Mouse (Mus musculus): Measurements from ENCODE around the gene Cartpt. TPM values are rescaled to one million over a fixed set of nuclear protein-coding genes. Genes with fewer than 3 reads are reported as not detected.

Gene Cartpt
- polyA plus RNA-seq (2015; fragmentation: Nextera tagmentation; extraction: Ambion mirVana) = 0.25 and 1.8 TPM in 2 replicates

GRCm38 (mm10) chr13:99900965-99901364, at the start of gene Cartpt:
Gene Cartpt (minus strand): TSS chr13:99901091.
- Histone ChIP-seq H3K4me2 (peak within 1 kb of the TSS; percentile 33), H3K27me3 (peaks cover 49% of the 10 kb centered on the region), H3K27ac (no peak within 1 kb of the TSS), H3K9ac (no peak within 1 kb of the TSS), H3K36me3 (no peaks in the 10 kb centered on the region), H3K4me3 (0 out of 2 replicates have a peak within 1 kb of the TSS, but pooled peaks have one; percentile 1), H3K9me3 (replicated peaks) (no peaks in the 10 kb centered on the region), H3K4me1 (replicated peaks) (peaks cover 3% of the 10 kb centered on the region)
- 38% methylated on average over 9 of the region's 9 CpGs for WGBS
- ATAC-seq (replicated peaks; ENCODE audit: insufficient number of reproducible peaks, insufficient read depth, low FRiP score, low read depth) = no peak

GRCm38 (mm10) chr13:99947417-99947816, 46.5 kb upstream of the Cartpt start:
- 74% methylated on average over 4 of the region's 4 CpGs for WGBS
- H3K27me3 ChIP-seq = no peaks in the 10 kb centered on the region
- H3K36me3 ChIP-seq = peaks cover 13% of the 10 kb centered on the region
- no peaks in the 10 kb centered on the region for H3K4me1 ChIP-seq (replicated peaks)
- H3K27ac ChIP-seq = no peak overlapping the region
- no peak overlapping the region for H3K4me2 ChIP-seq
- ATAC-seq (replicated peaks; ENCODE audit: insufficient number of reproducible peaks, insufficient read depth, low FRiP score, low read depth) = no peak
- H3K4me3 ChIP-seq = no peak overlapping the region
- no peak overlapping the region for H3K9ac ChIP-seq
- H3K9me3 ChIP-seq (replicated peaks) = no peaks in the 10 kb centered on the region

- no peak overlapping the region for H3K27ac ChIP-seq
- H3K4me2 ChIP-seq = no peak overlapping the region
- H3K9ac ChIP-seq = no peak overlapping the region
- no peak overlapping the region for H3K4me3 ChIP-seq
- ATAC-seq (replicated peaks; ENCODE audit: insufficient number of reproducible peaks, insufficient read depth, low FRiP score, low read depth) = no peak
- H3K36me3 ChIP-seq = peaks cover 6% of the 10 kb centered on the region; the same call in 1 of the 2 replicates
- H3K4me1 ChIP-seq (replicated peaks) = no peaks in the 10 kb centered on the region
- WGBS = 87% methylated on average over 2 of the region's 2 CpGs
- H3K27me3 ChIP-seq = no peaks in the 10 kb centered on the region
- no peaks in the 10 kb centered on the region for H3K9me3 ChIP-seq (replicated peaks)
These were observed 42.6 kb upstream of the Cartpt start for GRCm38 (mm10) chr13:99943525-99943924.

- no peaks in the 10 kb centered on the region for H3K9me3 ChIP-seq (replicated peaks)
These were observed 39.7 kb upstream of the Cartpt start for GRCm38 (mm10) chr13:99940601-99941000.

GRCm38 (mm10) chr13:99939320-99939671, 38.4 kb upstream of the Cartpt start:
- Histone ChIP-seq H3K4me3 (no peak overlapping the region), H3K36me3 (peaks cover 6% of the 10 kb centered on the region; the same call in 1 of the 2 replicates), H3K27ac (no peak overlapping the region), H3K9me3 (replicated peaks) (no peaks in the 10 kb centered on the region), H3K4me1 (replicated peaks) (no peaks in the 10 kb centered on the region), H3K27me3 (no peaks in the 10 kb centered on the region), H3K4me2 (no peak overlapping the region), H3K9ac (no peak overlapping the region)
- ATAC-seq (replicated peaks; ENCODE audit: insufficient number of reproducible peaks, insufficient read depth, low FRiP score, low read depth) = no peak
- 78% methylated on average over 8 of the region's 8 CpGs for WGBS

More at GRCm38 (mm10) chr13:99940601-99941000, 39.7 kb upstream of the Cartpt start:
- no peaks in the 10 kb centered on the region for H3K27me3 ChIP-seq
- no peak overlapping the region for H3K4me2 ChIP-seq
- H3K36me3 ChIP-seq = peaks cover 6% of the 10 kb centered on the region; the same call in 1 of the 2 replicates
- H3K27ac ChIP-seq = no peak overlapping the region
- 19% methylated on average over 2 of the region's 2 CpGs for WGBS
- no peak for ATAC-seq (replicated peaks; ENCODE audit: insufficient number of reproducible peaks, insufficient read depth, low FRiP score, low read depth)
- H3K9ac ChIP-seq = no peak overlapping the region
- no peak overlapping the region for H3K4me3 ChIP-seq
- no peaks in the 10 kb centered on the region for H3K4me1 ChIP-seq (replicated peaks)

GRCm38 (mm10) chr13:99938606-99939319, 37.9 kb upstream of the Cartpt start:
- WGBS = 68% methylated on average over 10 of the region's 10 CpGs
- Histone ChIP-seq H3K27me3 (no peaks in the 10 kb centered on the region), H3K36me3 (peaks cover 5% of the 10 kb centered on the region; the same call in 1 of the 2 replicates), H3K4me3 (no peak overlapping the region), H3K4me1 (replicated peaks) (no peaks in the 10 kb centered on the region), H3K9ac (no peak overlapping the region), H3K4me2 (no peak overlapping the region), H3K27ac (no peak overlapping the region), H3K9me3 (replicated peaks) (no peaks in the 10 kb centered on the region)
- no peak for ATAC-seq (replicated peaks; ENCODE audit: insufficient number of reproducible peaks, insufficient read depth, low FRiP score, low read depth)

- Histone ChIP-seq H3K27ac (no peak overlapping the region), H3K9ac (no peak overlapping the region), H3K9me3 (replicated peaks) (no peaks in the 10 kb centered on the region), H3K27me3 (no peaks in the 10 kb centered on the region), H3K4me2 (no peak overlapping the region), H3K4me1 (replicated peaks) (no peaks in the 10 kb centered on the region), H3K4me3 (no peak overlapping the region), H3K36me3 (no peaks in the 10 kb centered on the region)
- ATAC-seq (replicated peaks; ENCODE audit: insufficient number of reproducible peaks, insufficient read depth, low FRiP score, low read depth) = no peak
- 53% methylated on average over 3 of the region's 3 CpGs for WGBS
These were observed 36.9 kb upstream of the Cartpt start for GRCm38 (mm10) chr13:99937741-99938140.

GRCm38 (mm10) chr13:99932406-99932805, 31.5 kb upstream of the Cartpt start:
- no peak for ATAC-seq (replicated peaks; ENCODE audit: insufficient number of reproducible peaks, insufficient read depth, low FRiP score, low read depth)
- Histone ChIP-seq H3K4me3 (no peak overlapping the region), H3K36me3 (no peaks in the 10 kb centered on the region), H3K4me1 (replicated peaks) (no peaks in the 10 kb centered on the region), H3K4me2 (no peak overlapping the region), H3K9me3 (replicated peaks) (no peaks in the 10 kb centered on the region), H3K27me3 (no peaks in the 10 kb centered on the region), H3K9ac (no peak overlapping the region), H3K27ac (no peak overlapping the region)
- WGBS = 69% methylated on average over 1 of the region's 1 CpGs

GRCm38 (mm10) chr13:99931502-99931901, 30.6 kb upstream of the Cartpt start:
- Histone ChIP-seq H3K9ac (no peak overlapping the region), H3K36me3 (no peaks in the 10 kb centered on the region), H3K27ac (no peak overlapping the region), H3K27me3 (no peaks in the 10 kb centered on the region), H3K4me1 (replicated peaks) (no peaks in the 10 kb centered on the region), H3K4me3 (no peak overlapping the region), H3K4me2 (no peak overlapping the region), H3K9me3 (replicated peaks) (no peaks in the 10 kb centered on the region)
- 77% methylated on average over 6 of the region's 6 CpGs for WGBS
- ATAC-seq (replicated peaks; ENCODE audit: insufficient number of reproducible peaks, insufficient read depth, low FRiP score, low read depth) = no peak

GRCm38 (mm10) chr13:99926249-99926648, 25.4 kb upstream of the Cartpt start:
- Histone ChIP-seq H3K9ac (no peak overlapping the region), H3K27ac (no peak overlapping the region), H3K9me3 (replicated peaks) (no peaks in the 10 kb centered on the region), H3K27me3 (no peaks in the 10 kb centered on the region), H3K4me1 (replicated peaks) (no peaks in the 10 kb centered on the region), H3K4me3 (no peak overlapping the region), H3K4me2 (no peak overlapping the region), H3K36me3 (no peaks in the 10 kb centered on the region)
- 79% methylated on average over 5 of the region's 5 CpGs for WGBS
- no peak for ATAC-seq (replicated peaks; ENCODE audit: insufficient number of reproducible peaks, insufficient read depth, low FRiP score, low read depth)

GRCm38 (mm10) chr13:99915632-99916031, 14.7 kb upstream of the Cartpt start:
- no peak overlapping the region for H3K4me2 ChIP-seq
- no peaks in the 10 kb centered on the region for H3K36me3 ChIP-seq
- no peaks in the 10 kb centered on the region for H3K9me3 ChIP-seq (replicated peaks)
- no peak overlapping the region for H3K4me3 ChIP-seq
- no peak overlapping the region for H3K27ac ChIP-seq
- WGBS = 82% methylated on average over 5 of the region's 5 CpGs
- no peaks in the 10 kb centered on the region for H3K4me1 ChIP-seq (replicated peaks)
- no peak for ATAC-seq (replicated peaks; ENCODE audit: insufficient number of reproducible peaks, insufficient read depth, low FRiP score, low read depth)
- no peaks in the 10 kb centered on the region for H3K27me3 ChIP-seq
- H3K9ac ChIP-seq = no peak overlapping the region

GRCm38 (mm10) chr13:99900557-99900892, 366 bp downstream of the Cartpt start:
- no peak overlapping the region for H3K27ac ChIP-seq
- H3K9me3 ChIP-seq (replicated peaks) = no peaks in the 10 kb centered on the region
- WGBS = 3% methylated on average over 30 of the region's 30 CpGs
- no peaks in the 10 kb centered on the region for H3K36me3 ChIP-seq
- no peak overlapping the region for H3K9ac ChIP-seq
- 0 out of 2 replicates have a peak overlapping the region, but pooled peaks have one; percentile 1 for H3K4me3 ChIP-seq
- peak overlapping the region; percentile 33 for H3K4me2 ChIP-seq
- peaks cover 3% of the 10 kb centered on the region for H3K4me1 ChIP-seq (replicated peaks)
- H3K27me3 ChIP-seq = peaks cover 50% of the 10 kb centered on the region
- no peak for ATAC-seq (replicated peaks; ENCODE audit: insufficient number of reproducible peaks, insufficient read depth, low FRiP score, low read depth)
